Mouse (Mus musculus) liver, adult 2 months (tissue): ENCODE results near the gene Klhdc9. TPM values are rescaled to one million over a fixed set of nuclear protein-coding genes. Genes with fewer than 3 reads are reported as not detected.

Experiments
- DNase-seq: peaks from one replicate; pipeline ENCODE4 v3.0.0-alpha.2; 2011; ENCODE audit warnings: low read depth, low spot score; ENCODE audit errors: extremely low read depth
- H3K27ac ChIP-seq: fragments of 200-500 bp; replicated peaks from 2 replicates; pipeline ENCODE4 v1.5.1; 2012; ENCODE audit warnings: low read depth, mild to moderate bottlenecking, control low read depth, inconsistent platforms, low read length; ENCODE audit not compliant: insufficient read depth
- H3K27me3 ChIP-seq: fragments of 200-500 bp; 2 replicates; pipeline ENCODE4 v1.6.1; 2012; ENCODE audit warnings: mild to moderate bottlenecking, moderate library complexity, low read length, inconsistent platforms; ENCODE audit not compliant: control insufficient read depth, insufficient read depth
- H3K36me3 ChIP-seq: fragments of 200-500 bp; 2 replicates; pipeline ENCODE4 v1.6.1; 2012; ENCODE audit warnings: low read length, inconsistent platforms; ENCODE audit not compliant: control insufficient read depth, insufficient read depth
- H3K4me1 ChIP-seq: fragments of 200-500 bp; 2 replicates; pipeline ENCODE4 v1.6.1; 2011; ENCODE audit warnings: low read length; ENCODE audit not compliant: control insufficient read depth, insufficient read depth
- H3K4me3 ChIP-seq: fragments of 200-500 bp; 2 replicates; pipeline ENCODE4 v1.5.1; 2011; ENCODE audit warnings: low read depth, mild to moderate bottlenecking, control low read depth, low read length, moderate library complexity; ENCODE audit not compliant: insufficient read depth
- H3K79me2 ChIP-seq: fragments of 200-500 bp; 2 replicates; pipeline ENCODE4 v1.6.1; 2012; ENCODE audit warnings: inconsistent platforms, mild to moderate bottlenecking, low read length, moderate library complexity; ENCODE audit not compliant: control insufficient read depth, insufficient read depth
- H3K9ac ChIP-seq: fragments of 200-500 bp; 2 replicates; pipeline ENCODE4 v1.6.1; 2012; ENCODE audit warnings: low read depth, mild to moderate bottlenecking, control low read depth, inconsistent platforms, low read length
- CTCF ChIP-seq: fragments of 200-500 bp; IDR thresholded peaks from 2 replicates; pipeline ENCODE4 v1.5.1; 2011; ENCODE audit warnings: low read depth, low read length, control low read depth
- POLR2A ChIP-seq: fragments of 200-500 bp; IDR thresholded peaks from 2 replicates; pipeline ENCODE4 v1.6.1; 2011; ENCODE audit warnings: low read length, control low read depth; ENCODE audit not compliant: insufficient read depth; ENCODE audit errors: extremely low read depth
- WGBS: fragments of 180-500 bp; shearing (Covaris S2); methylation state at CpG from one replicate; pipeline ENCODE4 v1.1.7; 2018; 5-methylcytosine and 5-hydroxymethylcytosine counted together
- polyA plus RNA-seq: library from polyadenylated mRNA; depleted of rRNA; stranded (reverse); fragments of >200 nt; gene quantifications from 2 replicates; pipeline ENCODE4 v1.2.3, GENCODE M21; 2012; rRNA removed
- total RNA-seq: library from RNA; depleted of rRNA; stranded (reverse); fragments of >200 nt; gene quantifications from 2 replicates; pipeline ENCODE4 v1.2.3, GENCODE M21; 2014; rRNA removed

The Klhdc9 gene
- total RNA-seq (not detected in 2 replicates), polyA plus RNA-seq (0.05 TPM in 1 of 2 replicates, not detected in the other)

- no peak for DNase-seq
- no peaks in the 10 kb centered on the region for H3K79me2 ChIP-seq
- H3K9ac ChIP-seq, result no peak within 1 kb of the TSS
- peaks cover 17% of the 10 kb centered on the region; the same call in 1 of the 2 replicates for H3K36me3 ChIP-seq
- no peak within 1 kb of the TSS for H3K27ac ChIP-seq
- no peaks in the 10 kb centered on the region for H3K27me3 ChIP-seq
- no peaks in the 10 kb centered on the region for H3K4me1 ChIP-seq
- no peak for TF ChIP-seq POLR2A
- no peak for TF ChIP-seq CTCF
- WGBS, result 41% methylated on average over 21 of the region's 21 CpGs
- H3K4me3 ChIP-seq, result peak within 1 kb of the TSS; percentile 16; the same call in 1 of the 2 replicates
These were observed at the start of gene Klhdc9 for GRCm38 (mm10) chr1:171360656-171361055. Gene Klhdc9 (minus strand): TSS chr1:171360798.

DNA sequence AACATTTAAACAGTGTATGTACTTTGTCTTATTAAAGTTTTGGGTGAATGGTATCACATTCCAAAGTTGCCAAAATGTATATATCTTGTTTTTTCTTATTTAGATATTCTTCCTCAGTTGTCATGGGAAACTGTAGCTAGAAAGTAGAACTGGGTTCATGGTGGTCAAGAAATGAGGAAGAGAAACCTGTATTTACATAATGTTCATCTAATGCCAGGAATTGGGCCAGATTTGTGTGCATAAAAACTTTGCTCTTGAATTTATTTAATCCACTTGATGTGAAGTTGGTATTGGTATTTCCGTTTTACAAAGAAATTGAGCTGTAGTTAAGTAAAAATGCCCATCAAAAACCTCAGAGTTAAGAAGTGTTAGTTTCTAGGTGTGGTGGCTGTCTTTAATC is 49.6 kb upstream of the Klhdc9 start:
- peak; percentile 31 for DNase-seq
- Histone ChIP-seq H3K4me3 (no peak overlapping the region), H3K9ac (no peak overlapping the region), H3K79me2 (peaks cover 27% of the 10 kb centered on the region), H3K27ac (no peak overlapping the region), H3K4me1 (peaks cover 12% of the 10 kb centered on the region), H3K36me3 (peaks cover under 1% of the 10 kb centered on the region), H3K27me3 (no peaks in the 10 kb centered on the region)
- TF ChIP-seq CTCF, result no peak
- no peak for TF ChIP-seq POLR2A
- 83% methylated on average over 1 of the region's 1 CpGs for WGBS

- Histone ChIP-seq H3K27me3 (no peaks in the 10 kb centered on the region), H3K4me3 (no peak overlapping the region), H3K79me2 (peaks cover 5% of the 10 kb centered on the region; the same call in 1 of the 2 replicates), H3K36me3 (no peaks in the 10 kb centered on the region), H3K27ac (no peak overlapping the region), H3K4me1 (no peaks in the 10 kb centered on the region), H3K9ac (no peak overlapping the region)
- DNase-seq, result no peak
- no peak for TF ChIP-seq CTCF
- TF ChIP-seq POLR2A, result no peak
- 83% methylated on average over 5 of the region's 5 CpGs for WGBS
These were observed 46.7 kb upstream of the Klhdc9 start for GRCm38 (mm10) chr1:171407263-171407662.

GRCm38 (mm10) chr1:171402991-171403390 is 42.4 kb upstream of the Klhdc9 start:
- Histone ChIP-seq H3K4me1 (no peaks in the 10 kb centered on the region), H3K9ac (no peak overlapping the region), H3K4me3 (no peak overlapping the region), H3K36me3 (no peaks in the 10 kb centered on the region), H3K27ac (no peak overlapping the region), H3K27me3 (no peaks in the 10 kb centered on the region), H3K79me2 (no peaks in the 10 kb centered on the region)
- DNase-seq, result no peak
- WGBS, result 87% methylated on average over 9 of the region's 9 CpGs
- TF ChIP-seq POLR2A, result no peak
- TF ChIP-seq CTCF, result no peak

- no peaks in the 10 kb centered on the region for H3K27me3 ChIP-seq
- DNase-seq, result no peak
- no peaks in the 10 kb centered on the region for H3K4me1 ChIP-seq
- WGBS, result 81% methylated on average over 4 of the region's 4 CpGs
- H3K4me3 ChIP-seq, result no peak overlapping the region
- TF ChIP-seq CTCF (no peak), POLR2A (no peak)
- H3K27ac ChIP-seq, result no peak overlapping the region
- no peaks in the 10 kb centered on the region for H3K36me3 ChIP-seq
- no peak overlapping the region for H3K9ac ChIP-seq
- H3K79me2 ChIP-seq, result no peaks in the 10 kb centered on the region
These were observed 41.2 kb upstream of the Klhdc9 start for GRCm38 (mm10) chr1:171401821-171402220.

- H3K4me3 ChIP-seq, result no peak overlapping the region
- no peaks in the 10 kb centered on the region for H3K36me3 ChIP-seq
- no peak overlapping the region; the same call in 1 of the 2 replicates for H3K9ac ChIP-seq
- no peaks in the 10 kb centered on the region for H3K79me2 ChIP-seq
- 78% methylated on average over 4 of the region's 4 CpGs for WGBS
- peak; percentile 30 for DNase-seq
- H3K27me3 ChIP-seq, result no peaks in the 10 kb centered on the region
- peak overlapping the region; percentile 35; the same call in 1 of the 2 replicates for H3K27ac ChIP-seq
- no peaks in the 10 kb centered on the region for H3K4me1 ChIP-seq
- TF ChIP-seq CTCF (no peak), POLR2A (no peak)
These were observed 29.5 kb upstream of the Klhdc9 start for GRCm38 (mm10) chr1:171390101-171390500.
